Mouse (Mus musculus) kidney, postnatal 14 days (tissue): ENCODE measurements around the gene Thoc6.

Experiments used
- DNase-seq: peaks from one replicate; pipeline ENCODE4 v3.0.0; 2022; ENCODE audit warnings: mixed read lengths

The Thoc6 gene

GRCm38 (mm10) chr17:23676473-23677031 is 2.9 kb upstream of the Thoc6 start:
- peak; percentile 58 for DNase-seq

DNA sequence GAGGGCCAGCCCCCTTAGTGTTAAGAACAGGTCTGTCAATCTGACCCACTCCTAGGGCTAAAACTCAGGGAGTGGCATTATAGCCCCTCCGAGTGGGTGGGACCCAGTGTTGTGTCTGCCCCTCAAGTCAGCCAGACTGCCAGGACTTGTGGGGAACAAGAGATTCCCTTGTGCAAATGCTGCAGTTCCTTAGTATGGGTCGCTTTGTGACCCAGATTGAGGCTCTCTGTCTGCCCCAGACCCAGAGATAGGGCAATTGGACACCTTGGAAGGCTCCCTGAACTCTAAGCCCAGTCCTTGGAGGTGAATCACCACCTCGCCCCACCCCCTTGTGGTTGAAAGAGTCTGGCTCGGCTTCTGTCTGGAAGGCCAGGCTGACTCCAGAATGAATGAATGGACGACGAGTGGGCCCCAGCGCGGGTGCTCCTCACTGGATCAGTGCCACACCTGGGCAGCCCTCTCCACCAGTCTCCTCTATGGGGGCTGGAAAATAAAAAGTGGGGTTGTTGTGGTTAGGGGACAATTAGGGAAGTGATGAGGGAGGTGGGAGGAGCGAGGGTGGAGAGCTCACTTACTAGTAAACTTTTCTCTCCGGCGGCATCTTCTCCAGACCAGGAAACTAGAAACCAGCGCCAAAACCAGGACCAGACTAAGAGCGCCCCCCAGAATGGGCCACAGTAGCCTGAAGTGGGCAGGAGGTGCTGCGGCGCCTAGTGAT is 2.0 kb upstream of the Thoc6 start:
- DNase-seq = peak; percentile 49

- DNase-seq = peak; percentile 40
Observed at GRCm38 (mm10) chr17:23675127-23675526, 1.4 kb upstream of the Thoc6 start.

DNA sequence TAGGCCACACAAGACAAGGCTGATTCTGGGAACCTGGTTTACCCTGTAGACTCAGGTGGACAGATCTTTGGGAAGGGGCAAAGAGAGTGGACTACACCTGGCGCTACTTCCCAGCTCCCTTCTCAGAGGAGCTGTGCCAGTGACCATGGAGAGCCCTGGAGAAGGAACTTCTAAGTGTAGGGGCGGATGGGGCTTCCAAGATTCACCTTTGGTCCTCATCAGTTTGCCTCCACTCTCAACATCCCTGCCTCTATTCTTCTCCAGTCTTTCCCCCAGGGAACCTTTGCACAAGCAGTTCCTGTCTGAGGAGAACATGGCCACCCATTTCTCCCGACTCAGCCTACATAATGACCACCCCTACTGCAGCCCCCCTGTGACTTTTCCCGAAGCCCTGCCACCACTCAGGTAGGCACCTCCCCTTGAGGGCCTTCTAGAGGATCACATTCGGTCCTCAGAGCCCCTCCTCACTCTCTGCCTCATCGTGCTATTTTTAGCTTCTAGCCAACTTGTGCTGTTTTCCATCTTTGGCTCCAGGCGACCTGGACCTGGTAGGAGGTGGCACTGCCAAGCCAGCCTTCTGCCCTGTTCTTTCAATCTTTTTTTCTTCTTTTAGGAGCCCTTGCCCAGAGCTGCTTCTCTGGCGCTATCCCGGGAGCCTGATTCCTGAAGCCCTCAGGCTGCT is 730 bp upstream of the Thoc6 start:
- DNase-seq = no peak

- DNase-seq = no peak
Observed at GRCm38 (mm10) chr17:23672761-23673160, 921 bp downstream of the Thoc6 start.

GRCm38 (mm10) chr17:23671519-23671918 is 2.2 kb downstream of the Thoc6 start:
- DNase-seq = no peak

- DNase-seq = no peak
Observed at GRCm38 (mm10) chr17:23670516-23671074, 3.1 kb downstream of the Thoc6 start.

GRCm38 (mm10) chr17:23665511-23665910 is 8.2 kb downstream of the Thoc6 start:
- DNase-seq = no peak

- no peak for DNase-seq
Observed at GRCm38 (mm10) chr17:23664556-23665021, 9.1 kb downstream of the Thoc6 start.

GRCm38 (mm10) chr17:23661526-23661925 is 12.2 kb downstream of the Thoc6 start:
- no peak for DNase-seq

GRCm38 (mm10) chr17:23660876-23661200 is 12.8 kb downstream of the Thoc6 start:
- no peak for DNase-seq

GRCm38 (mm10) chr17:23660117-23660875 is 13.4 kb downstream of the Thoc6 start, which contains the start of gene Bicdl2:
TSS of gene Bicdl2 (plus strand) at chr17:23660506.
- peak; percentile 82 for DNase-seq

GRCm38 (mm10) chr17:23658450-23658849 is 15.2 kb downstream of the Thoc6 start:
- no peak for DNase-seq

- no peak for DNase-seq
Observed at GRCm38 (mm10) chr17:23654410-23654809, 19.3 kb downstream of the Thoc6 start.

- no peak for DNase-seq
Observed at GRCm38 (mm10) chr17:23654001-23654400, 19.7 kb downstream of the Thoc6 start.

- no peak for DNase-seq
Observed at GRCm38 (mm10) chr17:23653324-23653723, 20.4 kb downstream of the Thoc6 start.

DNA sequence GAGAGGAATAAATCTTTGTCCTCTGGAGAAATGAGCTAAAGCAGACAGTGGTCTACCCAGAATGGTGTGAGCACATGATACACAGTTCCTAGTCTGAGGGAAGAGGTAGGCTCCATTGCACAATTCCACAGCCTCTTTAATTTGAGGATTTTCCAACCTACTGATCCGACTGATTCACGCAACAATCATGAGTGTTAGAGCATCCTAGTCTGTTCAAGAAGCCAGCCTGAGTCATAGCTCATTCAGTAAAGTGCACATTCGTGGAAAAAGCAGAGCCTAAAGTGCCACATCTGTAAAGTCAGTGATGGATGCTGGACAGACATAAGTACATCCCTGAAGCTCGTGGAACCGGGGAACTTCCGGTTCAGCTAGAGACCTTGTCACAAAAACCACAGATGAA is 22.3 kb downstream of the Thoc6 start:
- no peak for DNase-seq

GRCm38 (mm10) chr17:23645894-23646293 is 27.8 kb downstream of the Thoc6 start:
- DNase-seq = no peak

GRCm38 (mm10) chr17:23644613-23645495 is 28.8 kb downstream of the Thoc6 start, which contains the start of gene Mmp25:
TSS of gene Mmp25 (minus strand) at chr17:23645277.
- DNase-seq = peak; percentile 30

DNA sequence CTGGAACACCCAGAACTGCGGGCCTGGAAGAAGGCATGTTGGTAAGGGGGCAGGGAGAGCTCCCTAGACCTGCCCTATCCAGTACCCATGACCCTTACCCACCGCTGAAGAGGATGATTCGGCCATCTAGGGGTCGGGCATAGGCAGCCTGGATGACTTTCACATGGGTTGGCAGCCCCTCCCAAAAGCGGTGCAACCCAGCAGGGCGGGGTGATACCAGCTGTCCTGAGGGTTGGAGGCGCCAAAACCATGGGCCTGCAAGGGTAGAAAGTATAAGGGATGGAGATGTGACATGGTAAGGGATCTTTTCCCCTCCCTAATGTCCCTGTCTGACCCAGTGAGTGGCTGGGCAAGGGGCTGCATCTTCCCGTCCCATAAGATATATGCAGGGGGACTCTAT is 42.4 kb downstream of the Thoc6 start:
- DNase-seq = no peak

DNA sequence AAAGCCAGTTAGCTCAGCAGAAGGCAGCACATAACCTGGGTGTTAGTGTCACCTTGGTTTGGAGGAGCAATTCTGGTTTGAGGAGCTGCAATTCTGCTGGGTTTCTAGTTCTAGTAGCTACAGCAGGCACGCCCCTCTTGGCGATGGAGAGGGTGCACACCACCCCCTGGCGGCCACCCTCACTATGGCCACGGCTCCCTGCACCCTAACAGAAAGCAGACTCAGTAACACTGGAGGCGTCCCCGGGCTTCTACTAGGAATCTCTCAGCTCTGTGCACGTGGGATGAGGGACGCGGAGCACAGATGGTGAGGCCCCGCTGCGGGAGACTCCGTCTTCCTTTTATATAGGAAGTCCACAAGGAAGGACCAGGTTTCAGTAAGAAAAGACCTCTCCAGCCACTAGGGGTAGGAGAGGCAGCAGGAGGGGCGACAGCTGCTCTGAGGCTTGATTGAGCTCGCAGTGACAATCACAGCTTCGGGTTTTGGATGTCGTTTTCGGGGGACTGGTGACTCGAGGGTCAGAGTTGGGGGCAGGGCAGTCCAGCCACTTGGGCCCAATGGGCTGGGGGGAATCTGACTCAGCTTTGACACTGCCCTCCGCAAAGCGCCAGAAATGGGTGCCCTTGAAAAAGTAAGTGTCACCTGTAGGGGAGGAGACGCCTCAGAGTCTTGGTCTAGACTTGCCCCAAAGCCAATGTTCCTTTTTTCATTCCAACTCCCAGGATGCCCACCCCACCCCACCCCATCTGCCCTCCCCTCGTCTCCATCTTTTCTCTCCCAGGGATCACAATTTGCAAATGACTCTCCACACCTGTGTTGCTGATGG is 43.3 kb downstream of the Thoc6 start:
- peak; percentile 82 for DNase-seq
